Mouse (Mus musculus): ENCODE results near the gene Cog2.

DNA sequence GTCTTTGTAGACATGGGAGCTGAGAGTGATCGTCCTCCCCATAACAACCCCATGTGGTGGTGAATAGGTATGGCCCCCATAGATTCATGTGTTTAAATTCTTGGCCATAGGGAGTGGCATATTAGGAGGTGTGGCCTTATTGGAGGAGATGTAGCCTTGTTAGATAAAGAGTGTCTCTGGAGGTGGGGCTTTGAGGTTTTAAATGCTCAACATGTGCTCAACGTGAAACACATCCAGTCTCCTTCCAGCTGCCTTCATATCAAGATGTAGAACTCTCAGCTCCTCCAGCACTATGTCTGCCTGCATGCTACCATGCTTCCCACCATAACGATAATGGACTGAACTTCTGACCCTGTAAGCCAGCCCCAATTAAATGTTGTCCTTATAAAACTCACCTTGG is 4.5 kb upstream of the Cog2 start:
- no peak for TF ChIP-seq CTCF (IDR thresholded peaks at IDR 0.05; ENCODE audit: low read depth)
- no peak for TF ChIP-seq EP300 (IDR thresholded peaks at IDR 0.05; ENCODE audit: low read depth)

Data from liver, postnatal 0 days (tissue).